Mouse (Mus musculus) heart, embryonic 12.5 days (tissue): ENCODE results near the gene Chat. TPM values are rescaled to one million over a fixed set of nuclear protein-coding genes. Genes with fewer than 3 reads are reported as not detected.

Source experiments
- ATAC-seq: fragments of 200-750 bp; cut with Nextera tagmentation; 2 replicates; pipeline ENCODE4 v1.8.0; 2017; ENCODE audit warnings: moderate TSS enrichment, moderate library complexity; ENCODE audit not compliant: insufficient number of reproducible peaks, low FRiP score
- H3K27ac ChIP-seq: fragments of 300-500 bp; sonication (generic); 2 replicates; pipeline ENCODE4 v1.5.1; 2016; ENCODE audit warnings: mild to moderate bottlenecking, moderate library complexity; ENCODE audit not compliant: poor library complexity, severe bottlenecking
- H3K27me3 ChIP-seq: fragments of 300-500 bp; sonication (generic); replicated peaks from 2 replicates; pipeline ENCODE4 v1.6.1; 2016; ENCODE audit warnings: mild to moderate bottlenecking, moderate library complexity
- H3K36me3 ChIP-seq: fragments of 300-500 bp; sonication (generic); 2 replicates; pipeline ENCODE4 v1.6.1; 2016; ENCODE audit warnings: mild to moderate bottlenecking, moderate library complexity
- H3K4me1 ChIP-seq: fragments of 300-500 bp; sonication (generic); replicated peaks from 2 replicates; pipeline ENCODE4 v1.6.1; 2016; ENCODE audit warnings: mild to moderate bottlenecking
- H3K4me2 ChIP-seq: fragments of 300-500 bp; sonication (generic); 2 replicates; pipeline ENCODE4 v1.6.1; 2016; ENCODE audit warnings: mild to moderate bottlenecking, moderate library complexity
- H3K4me3 ChIP-seq: fragments of 300-500 bp; sonication (generic); 2 replicates; pipeline ENCODE4 v1.5.1; 2016; ENCODE audit warnings: mild to moderate bottlenecking
- H3K9ac ChIP-seq: fragments of 300-500 bp; sonication (generic); 2 replicates; pipeline ENCODE4 v1.6.1; 2016; ENCODE audit warnings: mild to moderate bottlenecking, moderate library complexity
- H3K9me3 ChIP-seq: fragments of 300-500 bp; sonication (generic); replicated peaks from 2 replicates; pipeline ENCODE4 v1.6.1; 2016; ENCODE audit warnings: mild to moderate bottlenecking, moderate library complexity
- WGBS: fragments of 180-500 bp; shearing (Covaris S2); methylation state at CpG from one replicate; pipeline ENCODE4 v1.1.7; 2016; 5-methylcytosine and 5-hydroxymethylcytosine counted together
- polyA plus RNA-seq: library from polyadenylated mRNA; unstranded; fragments of >200 nt; fragmentation: Nextera tagmentation; extraction: Ambion mirVana; gene quantifications from 2 replicates; pipeline ENCODE4 v1.2.1, GENCODE M21; 2016

Chat gene
- polyA plus RNA-seq, 1 experiment from 2014 or later: not detected

DNA sequence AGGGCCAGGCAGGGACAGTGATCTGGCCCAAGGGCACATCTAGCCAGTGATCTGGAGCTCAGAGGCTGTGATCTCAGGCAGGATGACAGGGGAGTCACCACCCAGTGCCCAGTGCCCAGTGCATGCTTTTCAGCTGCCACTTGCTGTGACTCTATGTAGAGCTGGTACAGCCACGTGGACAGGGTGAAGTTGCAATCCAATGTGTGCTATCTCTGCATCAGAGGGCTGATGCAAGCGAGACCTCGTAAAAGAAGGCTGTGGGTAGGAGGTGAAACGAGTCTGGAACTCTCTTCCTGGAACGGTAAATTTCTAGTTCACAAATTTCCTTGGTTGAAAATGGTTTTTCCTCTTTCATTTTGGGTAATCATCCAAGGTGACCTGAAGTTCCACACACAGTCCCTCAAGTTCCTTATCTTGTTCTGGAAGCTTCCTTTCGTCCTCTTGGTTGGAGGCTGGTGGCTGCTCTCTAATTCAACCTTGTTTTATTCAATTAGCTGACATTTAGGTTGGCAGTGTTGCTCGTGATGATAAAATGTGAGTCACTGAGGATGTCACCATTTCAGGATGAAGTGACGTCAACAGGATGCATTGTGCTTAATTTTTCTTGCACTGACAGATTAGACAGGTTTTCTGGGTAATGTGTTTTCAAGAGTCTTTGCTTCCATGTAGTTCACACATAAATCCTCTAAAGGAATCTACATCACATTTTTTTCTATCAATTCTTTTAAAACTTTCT is 30.5 kb upstream of the Chat start:
- Histone ChIP-seq H3K4me1 (0 out of 2 replicates have a peak, but pooled peaks cover 3% of the 10 kb centered on the region), H3K36me3 (no peaks in the 10 kb centered on the region), H3K27ac (no peak overlapping the region), H3K4me3 (no peak overlapping the region), H3K9me3 (no peaks in the 10 kb centered on the region), H3K27me3 (peaks cover 18% of the 10 kb centered on the region), H3K9ac (no peak overlapping the region), H3K4me2 (no peak overlapping the region)
- no peak for ATAC-seq
- 56% methylated on average over 8 of the region's 8 CpGs for WGBS

DNA sequence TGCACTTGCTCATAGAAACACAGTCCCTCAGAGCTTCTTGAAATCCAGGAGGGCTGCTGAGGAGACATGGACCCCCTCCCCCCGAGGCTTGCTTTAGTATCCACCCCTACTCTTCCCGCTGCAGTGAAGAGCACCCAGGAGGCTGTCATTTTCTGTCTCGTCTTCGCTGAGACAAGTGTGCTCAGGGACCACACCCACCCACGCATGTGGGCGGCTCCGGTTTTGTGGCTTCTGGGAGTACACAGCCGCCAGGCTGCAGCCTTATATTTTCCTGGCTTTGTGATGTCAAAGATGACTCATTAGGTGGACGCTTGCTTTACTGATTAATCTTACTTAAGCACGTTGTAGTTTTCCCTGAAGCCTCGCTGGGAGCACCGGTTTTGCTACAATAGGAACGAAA is 26.7 kb upstream of the Chat start:
- Histone ChIP-seq H3K9me3 (peaks cover 3% of the 10 kb centered on the region; the same call in 1 of the 2 replicates), H3K36me3 (no peaks in the 10 kb centered on the region), H3K4me3 (0 out of 2 replicates have a peak overlapping the region, but pooled peaks have one; percentile 15), H3K4me1 (0 out of 2 replicates have a peak, but pooled peaks cover 3% of the 10 kb centered on the region), H3K27me3 (peaks cover 18% of the 10 kb centered on the region), H3K9ac (no peak overlapping the region), H3K27ac (no peak overlapping the region), H3K4me2 (peak overlapping the region; percentile 56)
- ATAC-seq: no peak
- 22% methylated on average over 13 of the region's 13 CpGs for WGBS

DNA sequence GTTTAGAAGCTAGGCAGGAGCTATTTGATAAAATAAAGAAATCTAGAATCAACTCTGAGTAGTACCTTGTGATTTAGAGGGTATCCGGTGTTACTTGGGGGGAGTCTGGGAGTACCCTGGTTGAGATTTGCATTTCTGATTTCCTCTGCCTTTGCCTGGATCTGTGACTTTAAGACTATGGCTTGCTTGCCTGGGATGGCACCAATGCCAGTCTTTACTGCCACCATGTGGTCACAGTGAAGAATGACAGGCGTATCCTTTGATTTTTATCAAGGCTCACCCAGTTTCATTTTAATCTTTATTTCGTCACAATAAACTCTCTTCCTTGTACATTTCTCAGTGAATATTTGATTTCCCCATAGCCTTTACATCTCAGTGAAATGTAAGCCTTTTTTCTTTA is 16.3 kb upstream of the Chat start:
- Histone ChIP-seq H3K36me3 (no peaks in the 10 kb centered on the region), H3K9ac (no peak overlapping the region), H3K4me2 (no peak overlapping the region), H3K4me1 (no peaks in the 10 kb centered on the region), H3K27ac (no peak overlapping the region), H3K9me3 (no peaks in the 10 kb centered on the region), H3K4me3 (no peak overlapping the region), H3K27me3 (peaks cover 21% of the 10 kb centered on the region)
- ATAC-seq: no peak
- 10% methylated on average over 3 of the region's 3 CpGs for WGBS

DNA sequence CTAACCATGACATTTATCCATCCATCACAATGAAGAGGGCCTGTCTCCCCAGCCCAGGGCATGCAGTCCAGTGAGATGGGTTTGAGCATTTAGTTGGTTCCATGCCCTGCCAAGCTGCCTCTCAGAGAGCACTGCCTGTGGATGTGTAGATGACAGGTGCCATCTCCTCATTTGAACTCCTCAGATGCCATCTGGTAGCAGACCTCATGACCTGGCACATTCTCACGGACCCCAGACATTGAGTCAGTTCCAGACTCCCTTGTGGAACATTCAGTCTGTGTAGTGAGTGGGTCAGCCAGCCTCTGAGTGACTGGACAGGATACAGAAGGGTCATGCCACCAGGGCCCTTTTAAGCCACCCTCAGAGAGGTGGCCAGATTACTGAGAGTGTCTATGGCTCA is 11.8 kb upstream of the Chat start:
- Histone ChIP-seq H3K4me3 (no peak overlapping the region), H3K9ac (no peak overlapping the region), H3K4me2 (no peak overlapping the region), H3K4me1 (no peaks in the 10 kb centered on the region), H3K27me3 (peaks cover 12% of the 10 kb centered on the region; the same call in 1 of the 2 replicates), H3K9me3 (no peaks in the 10 kb centered on the region), H3K27ac (no peak overlapping the region), H3K36me3 (no peaks in the 10 kb centered on the region)
- ATAC-seq: 0 out of 2 replicates have a peak, but pooled peaks have one; percentile 11
- 48% methylated on average over 1 of the region's 1 CpGs for WGBS

DNA sequence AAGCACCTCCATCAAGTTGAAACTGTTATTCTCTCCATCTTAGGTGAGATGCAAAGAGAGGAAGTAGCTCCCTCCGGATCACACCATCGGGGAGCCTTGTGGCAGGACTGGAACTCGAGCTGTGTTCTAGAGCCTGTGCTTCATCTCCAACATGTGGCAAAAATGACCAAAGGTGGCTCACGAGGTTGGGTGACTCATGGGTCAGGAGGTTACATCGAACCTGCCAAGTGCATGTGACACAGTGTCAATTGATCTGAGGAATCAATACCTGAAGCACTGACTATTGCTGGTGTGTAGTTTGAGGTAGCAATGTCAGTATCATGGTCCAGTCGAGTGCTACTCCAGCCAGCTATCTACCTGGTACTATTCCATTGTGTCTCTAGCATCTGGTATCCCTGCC is 10.8 kb upstream of the Chat start:
- Histone ChIP-seq H3K36me3 (no peaks in the 10 kb centered on the region), H3K4me3 (no peak overlapping the region), H3K4me2 (no peak overlapping the region), H3K9me3 (no peaks in the 10 kb centered on the region), H3K9ac (no peak overlapping the region), H3K27me3 (peaks cover 12% of the 10 kb centered on the region; the same call in 1 of the 2 replicates), H3K4me1 (no peaks in the 10 kb centered on the region), H3K27ac (no peak overlapping the region)
- ATAC-seq: no peak
- 70% methylated on average over 6 of the region's 6 CpGs for WGBS

DNA sequence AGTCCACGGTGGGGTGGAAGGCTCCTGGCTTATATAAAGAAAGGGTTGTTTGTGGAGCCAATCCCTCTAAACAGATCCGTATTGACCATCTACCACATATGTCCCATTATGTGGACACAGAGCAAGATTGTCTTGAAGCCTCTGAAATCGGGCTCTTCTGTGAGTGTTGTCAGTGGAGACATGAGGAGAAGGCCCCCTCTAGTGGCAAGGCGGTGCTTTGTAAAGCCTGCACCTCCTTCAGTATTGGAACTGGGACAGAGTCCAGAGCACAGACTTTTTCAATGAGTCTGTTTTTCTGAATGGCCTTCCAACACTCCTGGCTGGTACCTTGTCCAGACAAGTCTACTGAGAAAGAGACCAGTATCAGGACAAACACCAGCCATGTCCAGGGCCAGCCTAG is 7.2 kb upstream of the Chat start:
- no peak overlapping the region for H3K9ac ChIP-seq
- no peak for ATAC-seq
- 10% methylated on average over 4 of the region's 4 CpGs for WGBS
- no peaks in the 10 kb centered on the region for H3K4me1 ChIP-seq
- no peaks in the 10 kb centered on the region for H3K9me3 ChIP-seq
- no peak overlapping the region for H3K27ac ChIP-seq
- peaks cover 26% of the 10 kb centered on the region for H3K27me3 ChIP-seq
- no peaks in the 10 kb centered on the region for H3K36me3 ChIP-seq
- H3K4me2 ChIP-seq: no peak overlapping the region
- H3K4me3 ChIP-seq: no peak overlapping the region

DNA sequence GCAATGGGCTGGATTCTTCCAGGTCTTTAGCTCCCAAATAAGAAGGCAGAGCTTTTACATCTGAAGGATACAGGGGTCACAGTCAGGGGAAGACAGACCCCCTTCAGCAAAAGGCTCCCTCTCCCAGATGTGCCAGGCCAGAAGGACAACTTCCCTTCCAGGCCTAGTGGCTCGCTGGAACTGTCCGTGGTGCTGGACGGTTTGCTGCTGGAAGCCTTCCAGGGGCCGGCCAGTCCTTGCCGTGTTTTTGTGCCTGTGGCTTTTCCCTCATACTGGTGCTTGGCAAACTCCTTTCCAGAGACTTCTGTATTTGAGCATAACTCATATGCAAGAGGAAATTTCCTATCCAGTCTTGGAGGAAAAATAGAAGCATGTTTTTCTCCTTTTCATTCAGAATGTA is 1.8 kb upstream of the Chat start:
- Histone ChIP-seq H3K4me3 (no peak overlapping the region), H3K9me3 (no peaks in the 10 kb centered on the region), H3K27me3 (peaks cover 65% of the 10 kb centered on the region), H3K4me1 (peaks cover 26% of the 10 kb centered on the region), H3K4me2 (no peak overlapping the region), H3K9ac (no peak overlapping the region), H3K27ac (no peak overlapping the region), H3K36me3 (no peaks in the 10 kb centered on the region)
- 7% methylated on average over 5 of the region's 5 CpGs for WGBS
- ATAC-seq: no peak

DNA sequence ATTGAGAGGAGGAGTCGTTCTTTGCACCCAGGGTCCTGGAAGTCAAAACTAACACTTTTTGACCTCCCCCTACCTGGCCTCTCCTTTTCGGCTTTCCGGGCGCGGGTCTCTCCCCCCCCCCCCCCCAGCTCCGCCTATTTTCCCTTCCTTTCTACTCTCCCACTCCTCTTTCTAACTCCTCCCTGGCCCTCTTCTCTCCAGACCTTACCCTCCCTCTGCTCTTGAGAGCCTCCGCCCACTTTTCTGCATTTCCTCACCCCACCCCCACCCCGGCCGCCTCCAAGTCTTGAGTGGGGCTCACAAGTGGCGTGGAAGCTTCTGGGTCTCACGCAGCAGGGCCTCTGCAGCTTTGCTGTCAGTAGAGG is 301 bp downstream of the Chat start:
- H3K36me3 ChIP-seq: no peaks in the 10 kb centered on the region
- H3K9ac ChIP-seq: no peak overlapping the region
- WGBS: 4% methylated on average over 7 of the region's 11 CpGs
- no peaks in the 10 kb centered on the region for H3K9me3 ChIP-seq
- H3K27ac ChIP-seq: no peak overlapping the region
- peak overlapping the region; percentile 64; the same call in 1 of the 2 replicates for H3K4me2 ChIP-seq
- ATAC-seq: no peak
- H3K4me3 ChIP-seq: peak overlapping the region; percentile 42; the same call in 1 of the 2 replicates
- H3K4me1 ChIP-seq: peaks cover 26% of the 10 kb centered on the region
- peaks cover 86% of the 10 kb centered on the region for H3K27me3 ChIP-seq

DNA sequence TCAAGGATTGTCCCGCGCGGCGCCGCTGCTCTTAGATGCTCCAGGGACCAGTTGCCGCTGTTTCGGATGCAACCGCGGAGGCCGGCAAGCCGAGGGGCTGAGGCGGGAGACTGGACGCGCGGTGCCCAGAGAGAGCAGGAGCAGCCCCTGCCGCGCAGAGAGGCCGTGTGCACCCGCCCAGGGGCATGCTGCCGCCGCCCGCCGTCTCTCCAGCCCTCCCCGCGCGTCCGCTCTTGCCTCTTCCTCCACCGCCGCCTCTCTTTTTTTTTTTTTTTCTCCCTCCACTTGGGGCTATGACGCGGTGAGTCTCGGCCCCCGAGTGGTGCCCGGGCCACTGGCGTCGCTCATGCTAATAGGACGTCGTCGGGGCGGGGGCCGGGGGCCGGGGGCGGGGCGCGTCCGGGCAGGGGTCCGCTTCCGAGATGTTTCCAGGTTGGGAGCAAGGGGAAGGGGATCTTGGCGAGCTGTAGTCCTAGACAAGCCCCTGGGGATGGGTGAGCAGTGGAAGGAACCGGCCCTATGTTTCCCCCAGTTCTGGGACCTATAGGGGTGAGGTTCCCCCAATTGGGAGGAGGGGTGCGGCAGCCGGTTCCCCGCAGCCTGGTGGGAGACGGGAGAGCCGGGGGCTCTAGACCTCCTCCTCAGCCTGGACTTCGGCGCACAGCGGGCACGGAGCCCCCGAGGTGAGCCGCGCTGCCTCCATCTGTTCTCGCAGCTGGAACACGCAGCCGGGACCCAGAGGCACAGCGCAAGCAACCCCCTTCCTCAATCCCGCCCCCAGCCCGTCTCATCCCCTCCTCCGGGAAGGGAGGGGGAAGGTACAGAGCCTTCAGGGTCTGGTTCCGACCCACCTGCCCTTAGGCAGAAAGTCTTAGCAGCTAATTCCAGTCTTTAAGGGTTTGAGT is 936 bp downstream of the Chat start, which contains the start of gene Slc18a3:
Slc18a3 (minus strand) TSS at position 250 of the 905 bp plus-strand sequence.
- ATAC-seq: no peak
- Histone ChIP-seq H3K4me1 (peaks cover 26% of the 10 kb centered on the region), H3K9me3 (no peaks in the 10 kb centered on the region), H3K27me3 (peaks cover 93% of the 10 kb centered on the region), H3K4me2 (peak within 1 kb of the TSS; percentile 64), H3K9ac (no peak within 1 kb of the TSS), H3K36me3 (no peaks in the 10 kb centered on the region), H3K27ac (no peak within 1 kb of the TSS), H3K4me3 (peak within 1 kb of the TSS; percentile 42)
- WGBS: 1% methylated on average over 68 of the region's 70 CpGs

DNA sequence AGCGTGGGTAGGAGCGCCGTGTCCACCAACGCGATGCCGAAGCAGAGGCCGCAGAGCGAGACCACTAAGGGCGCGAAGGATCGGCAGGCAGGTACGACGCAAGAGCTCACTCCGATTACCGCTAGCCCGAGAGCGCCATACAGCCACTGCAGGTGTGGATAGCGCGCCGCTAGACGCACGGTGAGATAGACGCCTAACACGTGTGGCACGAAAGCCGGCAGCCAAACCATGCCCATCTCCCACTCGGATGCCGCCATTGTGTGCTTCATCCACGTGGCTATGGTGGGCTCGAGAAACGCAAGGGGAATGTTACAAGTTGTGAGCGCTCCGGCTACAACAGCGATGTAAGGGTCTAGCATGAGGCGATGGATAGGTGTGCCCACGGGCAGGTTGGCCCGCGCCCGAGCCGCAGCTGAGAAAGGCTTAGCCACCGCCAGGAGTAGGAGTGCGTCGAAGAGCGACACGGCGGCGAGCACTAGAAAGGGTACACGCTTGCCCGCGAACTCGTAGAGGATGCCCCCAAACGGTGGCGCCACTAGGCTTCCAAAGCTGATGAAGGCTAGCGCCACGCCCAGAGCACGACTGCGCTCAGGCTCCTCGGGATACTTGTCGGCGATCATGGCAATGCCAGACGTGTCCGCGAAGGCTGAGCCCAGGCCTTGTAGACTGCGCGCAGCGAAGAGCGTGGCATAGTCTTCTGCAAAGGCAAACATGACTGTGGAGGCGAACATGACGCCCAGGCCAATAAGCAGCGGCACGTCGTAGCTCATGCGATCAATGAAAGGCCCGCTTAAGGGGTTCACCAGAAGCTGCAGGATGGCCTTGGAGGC is 2.4 kb downstream of the Chat start:
- Histone ChIP-seq H3K27me3 (peaks cover 97% of the 10 kb centered on the region), H3K36me3 (no peaks in the 10 kb centered on the region), H3K9ac (no peak overlapping the region), H3K4me3 (peak overlapping the region; percentile 42; the same call in 1 of the 2 replicates), H3K4me2 (peak overlapping the region; percentile 64), H3K27ac (no peak overlapping the region), H3K4me1 (peaks cover 26% of the 10 kb centered on the region), H3K9me3 (no peaks in the 10 kb centered on the region)
- no peak for ATAC-seq
- WGBS: 4% methylated on average over 74 of the region's 74 CpGs
